Mouse (Mus musculus): ENCODE results near the gene Rasgrf1. TPM values are rescaled to one million over a fixed set of nuclear protein-coding genes. Genes with fewer than 3 reads are reported as not detected.

Rasgrf1 gene
- total and polyA plus RNA-seq, 3 experiments = not detected

DNA sequence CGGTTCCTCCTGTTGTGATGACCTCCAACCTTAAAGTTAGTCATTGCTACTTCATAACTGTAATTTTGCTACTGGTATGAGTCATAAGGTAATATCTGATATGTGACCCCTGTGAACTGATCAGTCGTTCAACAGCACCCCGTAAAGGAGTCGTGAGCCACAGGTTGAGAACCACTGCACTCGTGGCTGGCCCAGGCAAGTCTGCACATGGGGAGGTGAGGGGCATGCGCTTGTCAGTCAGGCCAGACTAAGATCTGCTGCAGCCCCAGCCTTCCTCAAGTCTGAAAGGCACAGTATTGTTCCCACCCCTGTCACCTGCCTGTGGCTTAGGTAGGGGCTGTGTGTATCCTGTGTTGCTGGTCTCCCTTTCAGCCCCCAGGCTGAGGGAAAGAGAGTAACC, 159.1 kb downstream of the Rasgrf1 start:
- TF ChIP-seq NRF1 (IDR thresholded peaks at IDR 0.05; ENCODE audit: insufficient read depth, low read depth, low read length, poor library complexity, severe bottlenecking) (no peak), KAT2A (conservative IDR thresholded peaks at IDR 0.05; ENCODE audit: low read depth, low read length) (no peak), TCF12 (IDR thresholded peaks at IDR 0.05; ENCODE audit: low read depth, low read length) (no peak), EP300 (IDR thresholded peaks at IDR 0.05; ENCODE audit: low read depth in 1 of 2, low read length in 2 of 2) (no peak), SMC3 (IDR thresholded peaks at IDR 0.05; ENCODE audit: low read depth, low read length) (no peak), TBP (IDR thresholded peaks at IDR 0.05; ENCODE audit: low read depth, low read length) (no peak), POLR2AphosphoS5 (IDR thresholded peaks at IDR 0.05; ENCODE audit: borderline replicate concordance, low read depth, low read length) (no peak), MXI1 (IDR thresholded peaks at IDR 0.05; ENCODE audit: low read depth, low read length) (no peak), USF2 (IDR thresholded peaks at IDR 0.05; ENCODE audit: borderline replicate concordance in 1 of 2, insufficient read depth in 1 of 2, low read depth in 1 of 2, low read length in 2 of 2) (no peak), GATA1 (IDR thresholded peaks at IDR 0.05; ENCODE audit: low read depth, low read length) (no peak), ZMIZ1 (IDR thresholded peaks at IDR 0.05; ENCODE audit: low read depth, low read length) (no peak), ZKSCAN1 (IDR thresholded peaks at IDR 0.05; ENCODE audit: low read depth, low read length) (no peak), MAZ (IDR thresholded peaks at IDR 0.05; ENCODE audit: low read depth, low read length) (no peak), UBTF (IDR thresholded peaks at IDR 0.05; ENCODE audit: borderline replicate concordance, insufficient read depth, low read depth, low read length) (no peak), ELF1 (IDR thresholded peaks at IDR 0.05; ENCODE audit: low read depth, low read length) (no peak), JUND (IDR thresholded peaks at IDR 0.05; ENCODE audit: low read depth, low read length) (no peak)
- H3K36me3 ChIP-seq (ENCODE audit: control insufficient read depth in 1 of 2, insufficient read depth in 2 of 2, low read length in 2 of 2) = no peaks in the 10 kb centered on the region
- no peaks in the 10 kb centered on the region; a peak in 1 of 4 replicates for H3K4me1 ChIP-seq (ENCODE audit: control insufficient read depth in 1 of 2, insufficient read depth in 2 of 2, low read length in 2 of 2)
- H3K4me3 ChIP-seq (ENCODE audit: control insufficient read depth in 1 of 2, insufficient read depth in 1 of 2, low read depth in 2 of 2, low read length in 2 of 2) = no peak overlapping the region
- no peak for DNase-seq (ENCODE audit: low read depth, low spot score)
- H3K79me2 ChIP-seq (ENCODE audit: control insufficient read depth, insufficient read depth, low read length, poor library complexity) = no peaks in the 10 kb centered on the region
- H3K27me3 ChIP-seq (ENCODE audit: control insufficient read depth in 1 of 2, insufficient read depth in 2 of 2, low read length in 2 of 2) = no peaks in the 10 kb centered on the region
- H3K9ac ChIP-seq (ENCODE audit: control insufficient read depth, low read depth, low read length, poor library complexity, severe bottlenecking) = no peak overlapping the region
- H3K9me3 ChIP-seq (replicated peaks; ENCODE audit: insufficient read depth, low read length) = no peaks in the 10 kb centered on the region
- H3K27ac ChIP-seq (ENCODE audit: control insufficient read depth, low read depth, low read length) = no peak overlapping the region

DNA sequence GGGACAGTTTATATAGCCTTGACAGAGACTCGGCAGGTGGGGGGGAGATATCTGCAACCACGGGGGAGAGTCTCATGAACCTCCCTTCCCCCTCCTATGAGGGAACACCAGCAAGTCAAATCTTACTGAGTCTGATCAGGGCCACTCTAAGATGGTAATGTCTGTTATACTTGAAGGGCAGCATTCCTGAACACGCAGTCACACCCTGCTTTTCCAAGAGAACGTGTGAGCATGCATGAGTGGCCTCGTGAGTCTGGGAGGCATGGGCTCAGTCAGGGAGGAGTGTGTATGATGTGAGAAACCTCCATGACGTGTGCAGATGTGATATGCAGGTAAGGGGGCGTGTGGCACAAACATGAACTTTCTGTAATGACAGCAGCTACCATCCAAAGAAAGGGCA, 159.8 kb downstream of the Rasgrf1 start:
- H3K27ac ChIP-seq (ENCODE audit: control insufficient read depth, low read depth, low read length) = no peak overlapping the region
- TF ChIP-seq ELF1 (IDR thresholded peaks at IDR 0.05; ENCODE audit: low read depth, low read length) = no peak
- TF ChIP-seq RCOR1 (IDR thresholded peaks at IDR 0.05; ENCODE audit: low read depth, low read length) = no peak
- no peak for TF ChIP-seq TBP (IDR thresholded peaks at IDR 0.05; ENCODE audit: low read depth, low read length)
- TF ChIP-seq MAX (IDR thresholded peaks at IDR 0.05; ENCODE audit: low read length) = no peak
- TF ChIP-seq SIN3A (IDR thresholded peaks at IDR 0.05; ENCODE audit: low read length) = no peak
- TF ChIP-seq MEF2A (IDR thresholded peaks at IDR 0.05; ENCODE audit: extremely low read depth, insufficient replicate concordance, low read depth, low read length, poor library complexity, severe bottlenecking) = no peak
- TF ChIP-seq MYC (IDR thresholded peaks at IDR 0.05; ENCODE audit: low read depth, low read length) = no peak
- H3K9ac ChIP-seq (ENCODE audit: control insufficient read depth, low read depth, low read length, poor library complexity, severe bottlenecking) = no peak overlapping the region
- no peaks in the 10 kb centered on the region; a peak in 1 of 4 replicates for H3K4me1 ChIP-seq (ENCODE audit: control insufficient read depth in 1 of 2, insufficient read depth in 2 of 2, low read length in 2 of 2)
- no peak overlapping the region for H3K4me3 ChIP-seq (ENCODE audit: control insufficient read depth in 1 of 2, insufficient read depth in 1 of 2, low read depth in 2 of 2, low read length in 2 of 2)
- H3K27me3 ChIP-seq (ENCODE audit: control insufficient read depth in 1 of 2, insufficient read depth in 2 of 2, low read length in 2 of 2) = no peaks in the 10 kb centered on the region
- DNase-seq (ENCODE audit: low read depth, low spot score) = no peak
- H3K79me2 ChIP-seq (ENCODE audit: control insufficient read depth, insufficient read depth, low read length, poor library complexity) = no peaks in the 10 kb centered on the region
- H3K36me3 ChIP-seq (ENCODE audit: control insufficient read depth in 1 of 2, insufficient read depth in 2 of 2, low read length in 2 of 2) = no peaks in the 10 kb centered on the region
- H3K9me3 ChIP-seq (replicated peaks; ENCODE audit: insufficient read depth, low read length) = no peaks in the 10 kb centered on the region
